Mouse (Mus musculus): Measurements from ENCODE around the gene Mpped2.

The Mpped2 gene

GRCm38 (mm10) chr2:106856361-106856961 lies 163.4 kb downstream of the Mpped2 start:
- no peak for DNase-seq (ENCODE audit: low read depth)

DNA sequence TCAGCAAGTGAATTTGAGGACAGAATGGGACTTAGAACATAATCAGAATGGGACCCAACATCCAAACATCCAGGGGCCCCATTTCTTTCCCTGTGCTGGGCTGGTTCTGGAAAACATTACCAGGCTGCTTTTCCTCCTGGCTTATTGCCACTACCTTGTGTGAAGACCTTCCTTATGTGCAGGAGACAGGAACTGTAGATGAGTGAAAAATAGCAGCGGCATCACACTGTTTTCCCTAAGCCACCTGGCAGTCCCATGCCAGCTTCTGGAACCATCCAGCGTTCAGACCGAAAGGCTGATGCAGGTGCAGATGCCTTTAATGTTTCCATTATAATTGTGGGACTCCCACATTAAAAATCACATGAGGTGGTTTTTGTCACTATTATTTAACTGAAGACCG lies 164.2 kb downstream of the Mpped2 start:
- DNase-seq (ENCODE audit: low read depth) = no peak

DNA sequence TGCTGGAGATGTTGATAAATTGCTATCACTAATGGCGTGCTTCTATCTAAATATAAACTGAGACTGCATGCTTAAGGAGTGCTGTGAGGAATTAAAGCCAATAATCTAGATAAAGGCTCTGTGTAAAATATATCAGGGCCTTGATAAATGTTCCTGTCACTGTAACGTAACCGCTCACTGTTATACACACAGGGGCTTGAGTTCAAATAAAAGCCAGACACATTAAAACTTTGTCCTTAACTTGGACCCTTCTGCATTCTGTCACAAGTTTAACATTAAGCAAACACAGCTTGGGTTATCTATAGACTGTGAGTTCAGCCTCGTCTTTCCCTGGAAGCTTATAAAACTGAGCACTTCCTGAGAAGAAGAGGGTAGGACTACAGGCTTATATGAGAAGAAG lies 164.6 kb downstream of the Mpped2 start:
- DNase-seq (ENCODE audit: low read depth) = no peak

DNA sequence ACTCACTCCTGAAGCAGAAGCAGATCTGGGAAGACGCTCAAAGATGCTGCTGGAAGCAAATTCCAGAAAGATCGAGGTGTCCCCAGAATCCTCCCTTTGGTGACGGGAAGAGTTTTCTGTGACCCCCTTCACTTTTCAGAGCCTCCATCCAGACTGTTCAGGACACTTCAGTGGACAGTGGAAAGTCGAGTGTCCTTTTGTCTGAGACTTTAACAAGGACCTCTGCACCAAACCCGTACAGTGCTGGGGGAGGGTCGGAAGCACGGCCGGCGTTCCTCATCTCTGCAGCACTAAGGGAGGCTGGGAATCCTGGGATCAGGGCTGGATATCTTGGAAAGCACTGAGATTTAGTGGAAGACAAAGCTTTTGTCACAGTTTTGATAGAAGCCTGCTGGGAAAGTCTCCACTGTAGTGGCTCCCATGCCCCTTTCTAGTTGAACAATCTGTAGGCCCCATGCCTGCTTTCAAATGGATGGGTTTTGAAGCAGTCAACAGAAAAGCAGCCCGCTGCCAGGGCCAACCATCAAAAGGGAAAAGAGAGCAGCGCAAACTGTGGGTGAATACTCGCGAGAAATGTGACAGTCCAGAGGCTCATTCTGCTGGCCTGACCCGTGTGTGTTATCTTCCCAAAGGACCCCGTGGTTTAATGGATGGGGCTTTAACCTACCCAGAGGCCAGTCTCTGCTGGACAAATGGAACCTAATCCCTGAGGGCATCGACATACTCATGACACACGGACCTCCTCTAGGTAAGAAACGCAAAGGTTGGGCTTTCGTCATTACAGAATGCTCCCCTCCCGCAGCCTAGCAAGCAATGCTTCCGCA lies 168.0 kb downstream of the Mpped2 start:
- DNase-seq (ENCODE audit: low read depth) = no peak

DNA sequence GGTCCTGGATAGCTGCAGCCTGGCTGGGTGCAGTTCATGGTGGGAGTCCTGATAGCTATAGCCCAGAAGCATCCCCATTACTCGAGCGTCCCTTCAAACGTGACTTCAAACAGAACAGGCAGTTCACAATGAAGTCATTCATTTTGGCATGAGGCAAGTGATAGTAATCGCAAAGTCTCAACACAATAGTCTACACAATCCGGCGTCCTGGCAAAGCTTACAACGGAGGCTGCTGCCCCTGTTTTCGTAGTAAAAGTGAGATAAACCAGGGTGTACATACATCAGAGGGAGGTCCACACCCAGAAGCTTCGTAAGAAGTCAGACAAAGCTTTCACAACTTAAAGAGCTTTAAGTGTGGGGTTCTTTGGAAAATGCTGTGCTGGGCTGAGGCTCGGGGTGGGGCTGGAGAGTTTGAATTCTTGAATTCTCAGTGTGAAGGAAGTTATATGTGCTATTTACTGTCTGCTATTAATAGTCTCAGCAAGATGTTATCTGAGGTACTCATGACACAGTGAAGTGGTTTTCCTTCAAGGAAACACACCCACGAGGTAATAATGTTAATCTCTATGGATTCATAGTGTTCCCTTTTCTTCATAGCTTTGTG lies 170.1 kb downstream of the Mpped2 start:
- DNase-seq (ENCODE audit: low read depth) = no peak

DNA sequence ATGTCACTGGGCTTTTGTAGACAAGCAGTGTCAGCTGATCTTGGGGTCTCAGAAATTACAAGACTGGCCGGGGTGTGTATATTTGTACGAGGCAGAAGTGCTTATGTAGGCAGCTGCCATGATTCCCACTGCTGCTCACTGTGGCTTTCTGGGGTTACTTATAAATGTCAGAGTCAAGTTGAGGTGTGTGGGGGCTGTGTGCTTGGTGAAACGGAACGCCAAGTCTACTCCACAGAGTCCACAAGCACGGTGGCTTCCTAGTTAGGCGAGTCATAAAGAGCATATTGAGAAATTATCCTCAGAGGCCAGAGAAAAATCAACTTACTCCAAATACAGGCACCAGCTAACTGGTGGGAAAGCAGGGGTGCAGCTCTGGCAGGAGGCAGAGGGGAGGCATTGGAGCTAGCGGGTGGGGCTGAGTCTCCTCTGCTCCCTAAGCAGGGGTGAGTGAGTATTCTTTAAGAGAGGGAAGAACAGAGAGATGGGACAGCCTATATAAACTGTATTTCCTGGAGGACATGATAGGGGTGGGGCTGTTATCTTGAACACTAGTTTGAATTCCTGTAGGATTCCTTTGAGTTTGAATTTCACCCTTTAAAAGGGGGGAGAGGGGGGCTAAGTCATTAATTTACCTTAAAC lies 172.2 kb downstream of the Mpped2 start:
- no peak for DNase-seq (ENCODE audit: low read depth)

- no peak for DNase-seq (ENCODE audit: low read depth)
These were observed 173.2 kb downstream of the Mpped2 start for GRCm38 (mm10) chr2:106866303-106866702.

DNA sequence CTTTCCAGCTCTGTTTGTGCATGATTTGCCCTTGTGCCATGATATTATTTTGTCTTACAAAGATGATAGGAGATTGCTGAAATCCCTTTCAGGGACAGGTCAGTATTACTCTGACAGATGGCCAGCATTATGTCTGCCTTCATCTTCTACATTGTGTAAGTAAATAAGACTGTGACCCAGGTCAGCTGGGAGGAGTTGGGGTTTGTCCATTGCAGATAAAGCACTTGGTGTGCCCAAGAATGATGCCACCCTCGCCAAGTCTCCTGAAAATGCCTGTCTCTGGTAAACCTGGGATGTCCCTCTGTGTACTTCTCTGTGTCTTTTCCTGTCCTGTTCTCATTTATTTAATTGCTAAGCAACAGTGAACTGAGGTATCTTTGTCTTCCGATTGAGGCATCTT lies 177.8 kb downstream of the Mpped2 start:
- no peak for DNase-seq (ENCODE audit: low read depth)

DNA sequence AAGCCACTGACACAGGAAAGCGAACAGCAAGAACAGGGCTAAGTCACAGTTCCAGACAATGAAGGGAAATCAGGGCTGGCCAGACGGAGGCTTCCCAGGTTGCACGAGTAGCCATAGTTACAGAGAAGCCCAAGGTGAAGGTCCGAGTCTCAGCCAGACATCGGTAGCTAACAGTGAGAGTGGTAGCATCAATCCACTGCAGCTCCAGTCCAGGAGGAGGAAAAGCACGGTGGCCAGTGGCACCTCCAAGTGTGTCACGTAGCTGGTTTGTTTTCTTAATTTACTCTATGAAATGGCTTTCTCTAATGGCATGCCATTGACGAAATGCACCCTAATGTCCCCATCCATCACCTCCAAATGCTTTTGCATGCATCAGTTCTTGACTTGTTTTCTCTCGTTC lies 180.1 kb downstream of the Mpped2 start:
- no peak for DNase-seq (ENCODE audit: low read depth)

- DNase-seq (ENCODE audit: low read depth) = no peak
These were observed 190.3 kb downstream of the Mpped2 start for GRCm38 (mm10) chr2:106883390-106883789.

- DNase-seq (ENCODE audit: low read depth) = no peak
These were observed 195.1 kb downstream of the Mpped2 start for GRCm38 (mm10) chr2:106888174-106888573.

GRCm38 (mm10) chr2:106889297-106890000 lies 196.4 kb downstream of the Mpped2 start:
- DNase-seq (ENCODE audit: low read depth) = no peak

DNA sequence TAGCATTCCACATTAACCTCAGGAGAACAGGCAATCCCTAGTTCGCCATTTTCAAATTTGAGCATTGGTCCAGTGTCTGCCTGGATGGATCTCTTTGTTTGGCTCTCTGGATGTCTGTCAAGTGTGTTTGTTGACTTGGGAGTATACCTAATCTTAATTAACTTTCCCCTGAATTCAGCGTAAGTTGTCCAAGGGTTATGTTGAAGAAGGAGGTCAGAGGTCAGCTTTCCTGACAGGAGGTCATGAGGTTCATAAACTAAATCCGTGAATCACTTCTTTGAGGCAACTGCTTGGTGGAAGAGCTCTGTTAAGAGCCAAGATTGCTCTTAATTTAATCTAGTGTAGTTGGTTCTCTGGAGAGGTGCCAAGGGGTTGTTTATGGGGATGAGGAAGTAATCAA lies 200.3 kb downstream of the Mpped2 start:
- DNase-seq (ENCODE audit: low read depth) = no peak

- DNase-seq (ENCODE audit: low read depth) = no peak
These were observed 202.4 kb downstream of the Mpped2 start for GRCm38 (mm10) chr2:106895326-106896023.

DNA sequence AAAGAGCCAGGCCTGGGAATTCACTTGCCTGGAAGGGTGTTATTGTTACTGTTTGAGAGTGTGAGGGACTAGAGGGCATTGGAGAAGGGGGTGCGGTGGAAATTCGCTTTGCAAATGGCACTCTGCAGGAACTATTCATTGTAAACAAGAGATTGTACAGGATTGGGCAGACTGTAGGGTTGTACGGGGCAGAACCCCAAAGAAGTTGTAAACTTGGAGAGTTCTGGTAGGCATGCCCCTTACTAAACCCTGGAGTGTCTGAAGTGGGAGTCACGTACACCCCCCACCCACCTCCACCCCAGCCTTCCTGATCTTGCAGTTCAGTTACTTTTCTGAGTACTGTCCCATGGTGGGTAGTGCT lies 202.9 kb downstream of the Mpped2 start:
- no peak for DNase-seq (ENCODE audit: low read depth)

DNA sequence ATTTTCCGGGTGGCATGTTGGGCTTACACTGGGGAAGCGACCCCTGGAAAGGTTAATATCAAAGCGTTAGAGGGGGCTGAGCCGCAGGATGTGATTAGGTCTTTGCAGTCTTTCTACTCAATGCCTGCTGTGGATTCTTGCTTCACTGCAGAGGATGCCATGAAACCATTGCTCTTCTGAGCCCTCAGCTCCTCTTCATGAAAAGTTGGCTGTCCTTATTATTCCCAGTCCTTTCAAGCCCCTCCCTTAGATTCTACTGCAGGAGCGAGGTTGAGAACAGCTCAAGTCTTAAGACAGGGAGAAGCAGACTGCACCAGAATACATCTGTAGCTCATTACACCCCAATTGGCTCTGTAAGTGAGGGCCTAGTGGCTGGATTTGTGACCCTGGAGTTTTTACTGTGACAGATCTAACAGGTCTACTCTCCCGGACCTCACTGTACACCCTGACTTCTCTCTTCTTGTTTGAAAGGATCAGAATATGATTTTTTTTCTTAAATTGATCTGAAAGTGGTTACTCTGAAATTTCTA lies 218.9 kb downstream of the Mpped2 start:
- DNase-seq (ENCODE audit: low read depth) = no peak

Data from induced T-regulatory cell, adult 2 months (primary cell).